Mouse (Mus musculus) C2C12 (cell line): Measurements from ENCODE around the gene Phospho1. TPM values are rescaled to one million over a fixed set of nuclear protein-coding genes. Genes with fewer than 3 reads are reported as not detected.

Experiments used
- H3K27me3 ChIP-seq: one replicate; pipeline ENCODE4 v1.6.1; 2011; ENCODE audit not compliant: control insufficient read depth, insufficient read depth, insufficient read length
- H3K36me3 ChIP-seq: one replicate; pipeline ENCODE4 v1.6.1; 2011; ENCODE audit not compliant: control insufficient read depth, insufficient read depth
- H3K4me3 ChIP-seq: one replicate; pipeline ENCODE4 v1.5.1; 2011; ENCODE audit warnings: mild to moderate bottlenecking, control low read depth; ENCODE audit not compliant: poor library complexity, insufficient read depth, severe bottlenecking
- H3K79me2 ChIP-seq: one replicate; pipeline ENCODE4 v1.6.1; 2011; ENCODE audit not compliant: control insufficient read depth, insufficient read depth
- H3K79me3 ChIP-seq: one replicate; pipeline ENCODE4 v1.6.1; 2011; ENCODE audit warnings: low read depth, control low read depth
- H3ac ChIP-seq: one replicate; pipeline ENCODE3; 2011; ENCODE audit warnings: low read depth; ENCODE audit not compliant: control insufficient read depth, insufficient read length
- CEBPB ChIP-seq: IDR thresholded peaks from one replicate; pipeline ENCODE4 v1.6.1; 2011; ENCODE audit warnings: low read depth, mild to moderate bottlenecking, control low read depth, moderate library complexity
- CTCF ChIP-seq: IDR thresholded peaks from one replicate; pipeline ENCODE4 v1.5.1; 2011; ENCODE audit not compliant: control insufficient read depth, insufficient read depth, insufficient read length
- FOSL1 ChIP-seq: IDR thresholded peaks from one replicate; pipeline ENCODE4 v1.8.0; 2011; ENCODE audit warnings: mild to moderate bottlenecking, low read length; ENCODE audit not compliant: poor library complexity, insufficient read depth, severe bottlenecking
- MAX ChIP-seq: IDR thresholded peaks from one replicate; pipeline ENCODE4 v1.6.1; 2011; ENCODE audit warnings: mild to moderate bottlenecking, control low read depth
- MYOD1 ChIP-seq: IDR thresholded peaks from one replicate; pipeline ENCODE4 v1.6.1; 2011; ENCODE audit warnings: low read depth; ENCODE audit not compliant: control insufficient read depth, insufficient read length
- MYOG ChIP-seq: IDR thresholded peaks from one replicate; pipeline ENCODE4 v1.6.1; 2011; ENCODE audit not compliant: control insufficient read depth, insufficient read length; ENCODE audit errors: extremely low read depth
- USF1 ChIP-seq: IDR thresholded peaks from one replicate; pipeline ENCODE4 v1.6.1; 2011; ENCODE audit warnings: low read depth, mild to moderate bottlenecking, control low read depth, moderate library complexity
- polyA plus RNA-seq: library from polyadenylated mRNA; unstranded; fragments of >200 nt; fragmentation: generic; extraction: Trizol; gene quantifications from one replicate; pipeline ENCODE4 v1.2.1, GENCODE M21; 2012; ENCODE audit warnings: missing spikeins

Phospho1 gene
- polyA plus RNA-seq, 1 experiment, result 98.3 TPM

- H3K79me3 ChIP-seq, result no peaks in the 10 kb centered on the region
- H3K36me3 ChIP-seq, result no peaks in the 10 kb centered on the region
- H3K27me3 ChIP-seq, result no peaks in the 10 kb centered on the region
- H3ac ChIP-seq, result peak overlapping the region; percentile 56
- H3K4me3 ChIP-seq, result peak overlapping the region; percentile 74
- no peaks in the 10 kb centered on the region for H3K79me2 ChIP-seq
- TF ChIP-seq CEBPB, result peak; percentile 43
- no peak for TF ChIP-seq MYOG
- peak; percentile 10 for TF ChIP-seq MAX
Measured at GRCm38 (mm10) chr11:95858528-95859467, 34.5 kb downstream of the Phospho1 start.

- TF ChIP-seq MYOD1 (peak; percentile 65), CEBPB (no peak), USF1 (peak; percentile 45), MAX (peak; percentile 97)
- Histone ChIP-seq H3K36me3 (no peaks in the 10 kb centered on the region), H3ac (peak overlapping the region; percentile 56), H3K4me3 (peak overlapping the region; percentile 74), H3K79me3 (no peaks in the 10 kb centered on the region), H3K27me3 (no peaks in the 10 kb centered on the region), H3K79me2 (no peaks in the 10 kb centered on the region)
Measured at GRCm38 (mm10) chr11:95859468-95859855, 35.2 kb downstream of the Phospho1 start.

GRCm38 (mm10) chr11:95860071-95860490 is 35.8 kb downstream of the Phospho1 start:
- TF ChIP-seq MYOD1, result no peak
- TF ChIP-seq MAX, result no peak
- TF ChIP-seq MYOG, result no peak
- TF ChIP-seq USF1, result no peak
- no peak for TF ChIP-seq CEBPB
- no peak for TF ChIP-seq FOSL1
- no peaks in the 10 kb centered on the region for H3K79me2 ChIP-seq
- peak overlapping the region; percentile 74 for H3K4me3 ChIP-seq
- no peaks in the 10 kb centered on the region for H3K79me3 ChIP-seq
- H3K27me3 ChIP-seq, result no peaks in the 10 kb centered on the region
- peak overlapping the region; percentile 55 for H3ac ChIP-seq
- no peaks in the 10 kb centered on the region for H3K36me3 ChIP-seq

GRCm38 (mm10) chr11:95861397-95861796 is 37.1 kb downstream of the Phospho1 start:
- Histone ChIP-seq H3K27me3 (no peaks in the 10 kb centered on the region), H3ac (no peak overlapping the region), H3K79me3 (no peaks in the 10 kb centered on the region), H3K36me3 (no peaks in the 10 kb centered on the region), H3K79me2 (no peaks in the 10 kb centered on the region), H3K4me3 (no peak overlapping the region)
- TF ChIP-seq USF1, result no peak
- no peak for TF ChIP-seq MYOG
- no peak for TF ChIP-seq FOSL1
- no peak for TF ChIP-seq CTCF

- Histone ChIP-seq H3K79me2 (no peaks in the 10 kb centered on the region), H3K79me3 (no peaks in the 10 kb centered on the region), H3K36me3 (no peaks in the 10 kb centered on the region), H3ac (no peak overlapping the region), H3K27me3 (no peaks in the 10 kb centered on the region), H3K4me3 (no peak overlapping the region)
- TF ChIP-seq FOSL1 (no peak), MAX (no peak), USF1 (no peak), MYOG (no peak), CEBPB (no peak), CTCF (no peak), MYOD1 (no peak)
Measured at GRCm38 (mm10) chr11:95869442-95869841, 45.1 kb downstream of the Phospho1 start.

GRCm38 (mm10) chr11:95869918-95870470 is 45.7 kb downstream of the Phospho1 start:
- Histone ChIP-seq H3K27me3 (no peaks in the 10 kb centered on the region), H3ac (no peak overlapping the region), H3K79me2 (no peaks in the 10 kb centered on the region), H3K79me3 (no peaks in the 10 kb centered on the region), H3K36me3 (no peaks in the 10 kb centered on the region), H3K4me3 (no peak overlapping the region)
- TF ChIP-seq FOSL1 (no peak), USF1 (no peak), MAX (no peak), CTCF (no peak), MYOD1 (no peak), MYOG (no peak)
